Mouse (Mus musculus): ENCODE data around the gene Supt3. TPM values are rescaled to one million over a fixed set of nuclear protein-coding genes. Genes with fewer than 3 reads are reported as not detected.

The Supt3 gene
- total RNA-seq, 1 experiment from 2014 or later = 4.9 TPM

DNA sequence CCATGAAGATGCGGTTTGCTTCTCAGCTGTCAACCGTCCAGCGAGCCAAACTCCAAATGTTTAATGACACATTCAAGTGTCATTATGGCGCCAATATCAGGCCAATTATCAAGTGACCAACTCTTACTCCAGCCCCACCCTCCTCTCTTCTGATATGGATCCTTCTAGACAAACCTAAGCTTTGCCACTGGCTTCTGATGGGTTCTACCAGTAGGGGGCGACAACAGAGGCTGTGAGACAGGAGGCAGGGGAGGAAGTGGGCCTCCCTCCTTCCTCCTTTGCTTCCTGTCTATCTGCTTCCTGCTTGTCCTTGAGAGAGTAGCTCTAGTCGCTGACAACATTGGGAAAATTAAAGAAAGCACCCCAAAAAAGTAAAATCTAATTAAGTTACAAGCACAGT, 383.7 kb downstream of the Supt3 start:
- no peak for ATAC-seq (replicated peaks; ENCODE audit: insufficient number of reproducible peaks, low FRiP score, low TSS enrichment, poor library complexity, severe bottlenecking)

DNA sequence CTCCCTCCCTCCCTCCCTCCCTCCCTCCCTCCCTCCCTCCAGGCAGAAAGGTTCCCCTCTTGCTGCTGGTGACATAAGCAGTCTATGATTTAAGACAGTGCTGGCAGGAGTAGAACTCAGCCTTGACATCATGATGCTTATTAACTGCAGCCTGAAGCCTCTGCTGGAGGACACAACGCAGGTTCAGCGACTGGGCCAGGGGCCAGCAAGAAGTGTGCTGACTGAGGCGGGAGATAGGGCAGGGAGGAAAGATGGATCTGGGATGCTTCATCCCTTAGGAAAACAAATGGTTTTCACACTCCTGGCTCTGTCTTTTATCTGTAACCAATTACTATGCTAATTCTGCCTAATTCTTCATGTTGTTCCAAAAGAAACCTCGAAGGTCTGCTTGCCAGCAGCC, 388.8 kb downstream of the Supt3 start:
- ATAC-seq (replicated peaks; ENCODE audit: insufficient number of reproducible peaks, low FRiP score, low TSS enrichment, poor library complexity, severe bottlenecking) = no peak

Other genes starting within 250 kb of the Supt3 start
- 14.8 to 50.7 TPM (median 16.8 TPM) in 3 replicates for gene Runx2, start 37.6 kb downstream of the Supt3 start, total RNA-seq (2017)

All from monocyte, adult 5-6 weeks (primary cell).